Mouse (Mus musculus): ENCODE results near the gene Amt.

Gene Amt

DNA sequence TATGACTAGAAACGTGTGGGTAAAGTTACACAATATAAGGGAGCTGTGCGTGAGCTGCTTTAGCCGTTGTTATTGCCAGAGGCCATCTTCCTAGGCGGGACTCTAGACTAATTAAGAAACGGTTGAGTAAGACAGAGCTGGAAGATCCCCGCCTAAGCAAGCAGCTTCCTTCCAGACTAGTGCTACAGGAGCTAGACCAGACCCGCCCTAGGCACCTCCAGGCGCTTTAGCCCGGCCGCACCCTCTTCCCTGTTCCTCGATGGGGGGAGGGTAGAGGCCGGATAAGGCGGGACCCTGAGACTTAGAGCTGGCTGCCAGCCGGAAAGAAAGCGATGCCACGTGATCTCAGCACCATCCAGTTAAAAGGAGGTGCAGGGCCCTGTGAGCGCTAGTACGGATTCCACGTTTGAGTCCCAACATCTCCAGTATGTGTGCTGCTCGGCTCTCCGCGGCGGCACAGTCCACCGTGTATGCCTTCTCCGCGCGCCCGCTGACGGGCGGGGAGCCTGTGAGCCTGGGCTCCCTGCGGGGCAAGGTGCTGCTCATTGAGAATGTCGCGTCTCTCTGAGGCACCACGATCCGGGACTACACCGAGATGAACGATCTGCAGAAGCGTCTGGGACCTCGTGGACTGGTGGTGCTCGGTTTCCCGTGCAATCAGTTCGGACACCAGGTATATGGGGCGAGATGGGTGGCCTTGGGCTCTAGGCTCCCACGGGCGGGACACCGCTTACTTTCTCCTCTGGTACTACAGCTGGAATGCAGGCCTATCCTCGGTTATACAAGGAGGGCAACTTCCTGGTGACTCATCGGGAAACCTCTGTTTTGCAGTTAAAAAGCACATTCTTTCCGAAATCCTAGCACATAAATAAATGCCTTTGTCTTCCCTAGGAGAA, 42.5 kb downstream of the Amt start, which contains the start of gene Gpx1:
Gpx1 (plus strand) TSS at position 18 of the 896 bp plus-strand sequence.
- DNase-seq (ENCODE audit: low read depth, low spot score), result peak; percentile 82

DNA sequence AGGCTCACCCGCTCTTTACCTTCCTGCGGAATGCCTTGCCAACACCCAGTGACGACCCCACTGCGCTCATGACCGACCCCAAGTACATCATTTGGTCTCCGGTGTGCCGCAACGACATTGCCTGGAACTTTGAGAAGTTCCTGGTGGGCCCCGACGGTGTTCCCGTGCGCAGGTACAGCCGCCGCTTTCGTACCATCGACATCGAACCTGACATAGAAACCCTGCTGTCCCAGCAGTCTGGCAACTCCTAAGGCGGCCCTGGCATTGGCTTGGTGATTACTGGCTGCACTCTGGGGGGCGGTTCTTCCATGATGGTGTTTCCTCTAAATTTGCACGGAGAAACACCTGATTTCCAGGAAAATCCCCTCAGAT, 43.2 kb downstream of the Amt start:
- no peak for DNase-seq (ENCODE audit: low read depth, low spot score)

- DNase-seq (ENCODE audit: low read depth, low spot score), result no peak
Measured at GRCm38 (mm10) chr9:108340258-108341138, 43.8 kb downstream of the Amt start.

- DNase-seq (ENCODE audit: low read depth, low spot score), result no peak
Measured at GRCm38 (mm10) chr9:108341139-108341475, 44.5 kb downstream of the Amt start.

- no peak for DNase-seq (ENCODE audit: low read depth, low spot score)
Measured at GRCm38 (mm10) chr9:108341801-108342200, 45.1 kb downstream of the Amt start.

DNA sequence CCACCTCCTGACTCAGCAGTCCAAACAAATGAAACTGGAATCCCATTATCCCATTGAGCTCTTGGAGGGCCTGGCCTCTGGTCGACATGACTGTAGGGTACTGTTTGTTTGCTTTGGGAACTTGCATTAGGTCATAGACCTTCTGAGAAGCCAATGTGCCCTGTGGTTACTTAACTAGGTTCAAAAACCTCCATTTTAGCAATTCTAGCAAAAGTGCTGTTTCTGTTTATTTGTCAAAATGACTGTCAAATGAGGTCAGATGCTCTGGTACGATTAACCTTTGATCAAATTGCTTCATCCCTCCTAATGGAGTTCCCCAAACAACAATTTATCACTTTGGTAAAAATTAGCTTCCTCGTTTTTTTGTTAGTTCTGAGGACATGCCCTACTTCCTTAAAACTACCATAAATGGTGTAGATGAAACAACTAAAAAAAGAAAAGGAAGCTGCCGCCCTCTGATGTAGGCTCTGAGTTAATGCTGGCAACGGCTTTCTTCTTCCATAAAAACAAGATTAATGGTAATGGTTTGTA, 45.7 kb downstream of the Amt start:
- no peak for DNase-seq (ENCODE audit: low read depth, low spot score)

DNA sequence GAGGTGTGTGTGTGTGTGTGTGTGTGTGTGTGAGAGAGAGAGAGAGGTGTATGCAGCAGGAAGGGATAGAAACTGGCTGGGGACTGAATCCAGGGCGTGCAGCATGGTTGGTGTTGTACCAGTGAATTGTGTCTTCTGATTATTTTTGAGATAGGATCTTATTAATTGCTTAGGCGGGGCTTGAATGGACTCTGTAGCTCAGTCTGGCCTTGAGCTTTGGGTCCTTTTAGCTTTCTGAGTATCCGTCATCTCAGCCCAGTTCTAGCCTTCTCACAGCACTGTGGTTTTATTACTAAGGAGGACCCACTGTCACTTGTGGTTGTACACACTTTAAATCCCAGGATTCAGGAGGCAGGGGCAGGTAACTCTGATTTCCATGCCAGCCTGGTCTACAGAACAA, 46.7 kb downstream of the Amt start:
- DNase-seq (ENCODE audit: low read depth, low spot score), result no peak

- DNase-seq (ENCODE audit: low read depth, low spot score), result no peak
Measured at GRCm38 (mm10) chr9:108343835-108344234, 47.2 kb downstream of the Amt start.

DNA sequence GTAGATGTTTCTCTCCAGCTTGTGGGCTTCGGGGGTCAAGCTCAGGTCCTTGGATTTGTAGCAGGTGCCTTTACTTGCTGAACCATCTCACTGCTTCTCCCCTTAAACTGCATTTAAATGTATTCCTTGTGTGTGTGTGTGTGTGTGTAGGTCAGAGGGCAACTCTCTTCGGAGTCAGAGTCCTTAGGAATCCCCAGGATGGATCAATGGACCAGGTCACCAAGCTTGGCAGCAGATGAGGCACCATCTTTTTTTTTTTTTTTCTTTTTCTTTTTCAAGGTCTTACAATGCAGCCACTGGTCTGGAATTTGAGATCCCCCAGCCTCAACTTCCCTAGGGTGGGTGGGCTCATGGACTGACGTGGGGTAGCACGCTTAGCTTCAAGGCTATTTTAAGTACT, 47.8 kb downstream of the Amt start:
- DNase-seq (ENCODE audit: low read depth, low spot score), result no peak

- DNase-seq (ENCODE audit: low read depth, low spot score), result no peak
Measured at GRCm38 (mm10) chr9:108347024-108347423, 50.4 kb downstream of the Amt start.

DNA sequence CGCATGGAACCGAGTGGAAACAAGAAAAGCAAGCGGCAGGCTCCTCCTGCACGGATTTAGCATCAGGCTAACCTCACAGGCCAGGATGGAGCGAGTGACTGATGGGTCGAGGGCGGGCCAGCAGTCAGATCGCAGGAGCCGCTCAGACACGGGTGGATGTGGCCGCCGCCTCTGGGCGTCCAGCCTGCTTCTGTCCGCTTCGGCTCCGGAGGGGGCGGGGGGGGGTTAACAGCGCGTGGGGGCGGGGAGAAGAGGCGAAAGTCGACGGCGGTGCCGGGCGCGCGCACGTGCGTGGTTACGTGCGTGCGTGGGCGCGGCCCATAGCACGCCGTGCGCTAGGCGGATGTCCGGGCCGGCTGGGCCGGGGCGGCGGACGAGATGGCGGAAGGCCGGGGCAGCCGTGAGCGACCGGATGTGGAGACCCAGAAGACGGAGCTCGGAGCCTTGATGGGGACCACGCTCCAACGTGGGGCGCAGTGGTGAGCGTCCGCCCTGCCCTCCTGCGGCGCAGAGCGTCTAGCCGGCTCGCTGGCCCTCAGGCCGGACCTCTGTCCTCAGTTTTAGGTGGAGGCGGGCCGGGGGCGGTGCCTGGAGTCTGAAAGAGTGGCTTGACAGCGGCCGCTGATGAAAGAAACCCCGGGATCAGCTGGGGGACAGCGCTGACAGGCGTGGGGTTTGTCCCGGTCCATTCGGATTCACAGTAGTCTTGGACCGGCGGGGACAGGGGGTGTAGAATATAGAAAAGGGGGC, 51.1 kb downstream of the Amt start, which contains the start of gene Usp4:
Usp4 (plus strand) TSS at position 314 of the 750 bp plus-strand sequence.
- DNase-seq (ENCODE audit: low read depth, low spot score), result peak; percentile 80

DNA sequence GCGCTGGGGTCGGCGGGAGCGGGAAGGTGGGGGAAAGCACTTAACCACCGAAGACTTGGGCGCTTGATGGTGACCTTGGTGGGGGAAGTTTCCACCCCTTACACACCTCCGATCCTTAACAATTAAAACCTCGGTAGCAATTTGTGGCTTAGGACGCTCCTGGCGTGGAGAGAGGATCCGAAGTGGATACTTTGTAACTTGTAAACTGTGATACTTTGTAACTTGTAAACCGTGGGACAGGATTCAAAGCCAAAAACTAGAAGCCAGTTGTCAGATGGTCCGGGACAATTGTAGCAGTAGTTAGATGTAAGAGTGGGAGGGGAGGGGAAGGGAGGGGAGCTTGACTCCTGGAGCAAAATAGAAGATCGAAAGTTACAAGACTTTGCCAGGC, 51.6 kb downstream of the Amt start:
- DNase-seq (ENCODE audit: low read depth, low spot score), result no peak

- DNase-seq (ENCODE audit: low read depth, low spot score), result no peak
Measured at GRCm38 (mm10) chr9:108349727-108350126, 53.1 kb downstream of the Amt start.
